8 mouse cellular contexts compared by ENCODE assay signal in genomic region chr1:86053198-86053921, GRCm38 (mm10). TPM values are rescaled to one million over a fixed set of nuclear protein-coding genes. Genes with fewer than 3 reads are reported as not detected.
DNase-seq lines count a peak whose midpoint lies in the region; ATAC-seq and TF ChIP-seq lines count a peak whose summit lies in the region.

No protein-coding gene starts in this region.

- peaks cover 37% of the 10 kb centered on the region for H3K4me1 ChIP-seq in liver, adult 2 months (ENCODE audit: control insufficient read depth, insufficient read depth, low read length)
- 0 out of 2 replicates have a peak, but pooled peaks cover 7% of the 10 kb centered on the region for H3K4me1 ChIP-seq in intestine, postnatal 0 days (replicated peaks; ENCODE audit: control insufficient read depth, insufficient read depth, low read length)

- no peaks in the 10 kb centered on the region for H3K9me3 ChIP-seq in intestine, postnatal 0 days (ENCODE audit: control insufficient read depth)

- no peak overlapping the region for H3K4me2 ChIP-seq in intestine, postnatal 0 days (replicated peaks; ENCODE audit: low read depth)

- no peak for TF ChIP-seq POLR2A in liver, adult 2 months (IDR thresholded peaks at IDR 0.05; ENCODE audit: extremely low read depth, insufficient read depth, low read length)

- no peak for TF ChIP-seq CTCF in liver, adult 2 months (IDR thresholded peaks at IDR 0.05; ENCODE audit: low read depth, low read length)
- no peak for TF ChIP-seq CTCF in intestine, postnatal 0 days (IDR thresholded peaks at IDR 0.05; ENCODE audit: low read depth)

- peaks cover 6% of the 10 kb centered on the region for H3K79me2 ChIP-seq in liver, adult 2 months (ENCODE audit: control insufficient read depth, insufficient read depth, low read length)

- peak overlapping the region; percentile 44 for H3K9ac ChIP-seq in liver, adult 2 months (ENCODE audit: low read depth, low read length)
- no peak overlapping the region for H3K9ac ChIP-seq in intestine, postnatal 0 days (ENCODE audit: low read depth, low read length)

- H3K27ac ChIP-seq in liver, adult 2 months (replicated peaks; ENCODE audit: insufficient read depth, low read depth, low read length), result peak overlapping the region; percentile 89
- H3K27ac ChIP-seq in intestine, postnatal 0 days (ENCODE audit: low read depth, low read length), result no peak overlapping the region

- WGBS in liver, adult 2 months, result 21% methylated on average over 12 of the region's 12 CpGs
- 84% methylated on average over 12 of the region's 12 CpGs for WGBS in intestine, postnatal 0 days

- H3K4me3 ChIP-seq in liver, adult 2 months (ENCODE audit: insufficient read depth, low read depth, low read length), result no peak overlapping the region
- no peak overlapping the region for H3K4me3 ChIP-seq in intestine, postnatal 0 days (ENCODE audit: low read depth, low read length)

- peaks cover 28% of the 10 kb centered on the region for H3K36me3 ChIP-seq in liver, adult 2 months (ENCODE audit: control insufficient read depth, insufficient read depth, low read length)
- H3K36me3 ChIP-seq in intestine, postnatal 0 days (ENCODE audit: control insufficient read depth, insufficient read depth), result no peaks in the 10 kb centered on the region

- no peak for ATAC-seq in intestine, postnatal 0 days

- no peaks in the 10 kb centered on the region for H3K27me3 ChIP-seq in liver, adult 2 months (ENCODE audit: control insufficient read depth, insufficient read depth, low read length)
- no peaks in the 10 kb centered on the region for H3K27me3 ChIP-seq in intestine, postnatal 0 days (replicated peaks; ENCODE audit: control insufficient read depth, insufficient read depth, low read length)

- peak; percentile 88 for DNase-seq in liver, adult 2 months (ENCODE audit: extremely low read depth, low read depth, low spot score)
- DNase-seq in liver, result no peak
- DNase-seq in cerebellum, adult 18-20 months, result peak; percentile 62 to 74
- peak; percentile 41 to 67 for DNase-seq in gastrocnemius, adult 8-10 months (ENCODE audit: low spot score in 2 of 2)
- DNase-seq in layer of hippocampus, postnatal 36 days, result peak; percentile 73 to 79
- DNase-seq in thymus, postnatal 10 days (ENCODE audit: low spot score in 2 of 2), result no peak
- no peak for DNase-seq in thymus, postnatal 36 days

RNA-seq across cellular contexts. Expression of gene 2810459M11Rik, which starts 7.7 kb away (rescaled TPM):
- 39.0 and 44.0 TPM in 2 replicates for total RNA-seq in liver, adult 2 months (2014; rRNA removed)
- polyA plus RNA-seq in liver, adult 2 months (2012; rRNA removed), result 54.1 and 66.2 TPM in 2 replicates
- total RNA-seq in gastrocnemius, adult 8-10 months (2022), result not detected
- total RNA-seq in layer of hippocampus, postnatal 36 days (2021), result 10 to 100 TPM; 11.4 TPM
- polyA plus RNA-seq in intestine, postnatal 0 days (2015; fragmentation: Nextera tagmentation; extraction: Ambion mirVana), result 3.0 and 3.3 TPM in 2 replicates

RNA-seq across cellular contexts. Expression of gene Psmd1, which starts 10.8 kb away (rescaled TPM):
- total RNA-seq in liver, adult 2 months (2014; rRNA removed), result 81.6 and 85.1 TPM in 2 replicates
- polyA plus RNA-seq in liver, adult 2 months (2012; rRNA removed), result 57.3 and 61.3 TPM in 2 replicates
- 100 to 1,000 TPM; 124 to 134 (median 130) TPM for total RNA-seq in gastrocnemius, adult 8-10 months (2022)
- total RNA-seq in layer of hippocampus, postnatal 36 days (2021), result 100 to 1,000 TPM; 104 to 108 TPM
- polyA plus RNA-seq in intestine, postnatal 0 days (2015; fragmentation: Nextera tagmentation; extraction: Ambion mirVana), result 70.7 and 72.8 TPM in 2 replicates

RNA-seq across cellular contexts. Expression of gene Spata3, which starts 36.7 kb away (rescaled TPM):
- total RNA-seq in liver, adult 2 months (2014; rRNA removed), result not detected in 2 replicates
- polyA plus RNA-seq in liver, adult 2 months (2012; rRNA removed), result not detected in 2 replicates
- not detected for total RNA-seq in gastrocnemius, adult 8-10 months (2022)
- total RNA-seq in layer of hippocampus, postnatal 36 days (2021), result 1 to 10 TPM in 1 of 2 experiments, under 1 TPM in 1; 0.35 to 1.3 TPM
- polyA plus RNA-seq in intestine, postnatal 0 days (2015; fragmentation: Nextera tagmentation; extraction: Ambion mirVana), result not detected in 2 replicates

RNA-seq across cellular contexts. Expression of gene Htr2b, which starts 58.4 kb away (rescaled TPM):
- not detected in 2 replicates for total RNA-seq in liver, adult 2 months (2014; rRNA removed)
- not detected in 2 replicates for polyA plus RNA-seq in liver, adult 2 months (2012; rRNA removed)
- under 1 TPM in 2 of 4 experiments, not detected in 2; 0.27 to 0.65 TPM for total RNA-seq in gastrocnemius, adult 8-10 months (2022)
- not detected for total RNA-seq in layer of hippocampus, postnatal 36 days (2021)
- 3.6 and 4.3 TPM in 2 replicates for polyA plus RNA-seq in intestine, postnatal 0 days (2015; fragmentation: Nextera tagmentation; extraction: Ambion mirVana)

Comparison
In these comparisons a context has a peak if more than half of its experiments do, and no peak if none do; other contexts are left out.
1. DNase-seq: peak in liver, adult 2 months (single experiment), cerebellum, adult 18-20 months (2 of 2), gastrocnemius, adult 8-10 months (2 of 2) and layer of hippocampus, postnatal 36 days (2 of 2); none in liver (single experiment), thymus, postnatal 10 days (0 of 2) and thymus, postnatal 36 days (0 of 2).
2. RNA of gene 2810459M11Rik, which starts 7.7 kb away (total RNA-seq): 39.0 to 44.0 TPM in liver, adult 2 months and 11.4 TPM in layer of hippocampus, postnatal 36 days; not detected in gastrocnemius, adult 8-10 months; every median in the first group is over 10 times any median in the second.